Mouse (Mus musculus): ENCODE measurements at regions not wholly inside any gene's neighbourhood (a gene's known extent, or its start where the extent isn't known, plus 50 kb on each side); places are given as distances from the start of the nearest gene placed in this dataset.
"Not testable (repeated sequence)": the region's sequence is repeated elsewhere in the genome, so short reads cannot be mapped to it uniquely, and the experiment has no call there.

GRCm38 (mm10) chr11:41261254-41261653, 506.1 kb upstream of the Ccng1 start:
- DNase-seq (ENCODE audit: low spot score): no peak

DNA sequence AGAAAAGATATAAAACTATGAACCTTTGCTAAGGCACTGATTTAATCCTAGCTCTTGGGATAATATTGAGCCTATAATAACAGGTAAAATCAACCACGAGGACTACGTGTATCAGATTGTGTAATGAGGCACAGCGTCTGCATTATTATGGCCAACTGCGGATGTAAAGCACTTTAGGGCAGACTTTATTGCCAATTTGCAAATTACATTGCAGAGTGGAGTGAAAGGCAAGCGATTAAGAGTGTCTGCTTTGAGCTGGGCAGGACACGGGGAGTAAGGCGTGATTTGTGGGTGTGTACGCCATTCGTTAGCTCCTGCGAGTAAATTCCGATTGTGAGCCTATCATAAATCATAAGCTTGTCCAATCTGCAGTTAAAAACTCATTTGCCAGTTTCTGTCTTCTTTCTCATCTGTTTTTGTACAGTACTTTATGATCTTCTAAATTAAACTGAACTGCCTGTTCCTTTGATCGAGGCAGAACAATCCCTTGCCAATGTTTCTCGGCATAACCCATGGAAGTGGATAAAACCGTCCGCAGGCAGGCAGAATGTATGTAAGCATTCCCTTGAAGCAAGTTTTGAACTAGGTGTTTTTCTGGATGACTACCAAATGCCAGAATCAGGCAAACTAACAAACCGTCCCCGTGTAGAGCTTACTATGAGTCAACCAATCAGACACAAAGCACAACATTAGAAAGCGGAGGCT, 505.0 kb upstream of the Ccng1 start:
- peak; percentile 3 for DNase-seq (ENCODE audit: low spot score)

DNA sequence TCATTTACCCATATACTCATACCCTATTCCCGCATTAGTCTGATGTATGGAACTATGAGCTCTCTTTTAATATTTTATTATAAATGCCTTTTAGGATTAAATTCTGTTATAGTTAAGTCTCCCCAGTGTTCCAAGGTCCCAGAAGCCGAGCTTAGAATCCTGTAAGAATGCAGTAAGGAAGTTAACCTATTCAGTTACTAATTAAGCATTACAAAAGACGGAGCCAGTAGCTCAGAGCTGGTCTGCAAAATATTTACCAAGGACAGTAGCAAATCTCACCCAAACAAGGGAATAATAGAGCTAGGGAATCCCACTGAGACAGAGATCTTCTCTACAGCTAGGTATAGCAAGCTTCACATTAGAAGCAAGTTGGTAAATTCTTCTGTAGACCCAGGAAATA, 459.4 kb upstream of the Ccng1 start:
- not testable (repeated sequence) for DNase-seq (ENCODE audit: low spot score)

DNA sequence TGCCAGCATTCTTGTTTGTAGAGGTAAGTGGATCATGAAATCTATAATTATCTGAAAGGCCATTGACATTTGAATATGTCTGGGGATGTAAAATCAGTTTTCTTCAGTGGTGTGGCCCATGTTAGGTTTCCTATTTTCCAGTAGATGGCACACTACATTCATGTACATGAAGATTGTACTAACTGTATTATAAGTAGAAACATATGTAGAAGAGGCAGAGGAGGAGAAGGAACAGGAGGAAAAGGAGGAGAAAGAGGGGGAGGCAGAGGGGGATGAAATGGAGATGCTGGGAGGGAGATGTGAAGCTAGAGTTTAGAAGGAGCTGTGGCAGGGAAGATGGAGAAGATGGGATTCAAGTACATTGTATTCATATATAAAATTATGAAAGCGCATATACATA, 447.1 kb upstream of the Ccng1 start:
- DNase-seq (ENCODE audit: low spot score): no peak

DNA sequence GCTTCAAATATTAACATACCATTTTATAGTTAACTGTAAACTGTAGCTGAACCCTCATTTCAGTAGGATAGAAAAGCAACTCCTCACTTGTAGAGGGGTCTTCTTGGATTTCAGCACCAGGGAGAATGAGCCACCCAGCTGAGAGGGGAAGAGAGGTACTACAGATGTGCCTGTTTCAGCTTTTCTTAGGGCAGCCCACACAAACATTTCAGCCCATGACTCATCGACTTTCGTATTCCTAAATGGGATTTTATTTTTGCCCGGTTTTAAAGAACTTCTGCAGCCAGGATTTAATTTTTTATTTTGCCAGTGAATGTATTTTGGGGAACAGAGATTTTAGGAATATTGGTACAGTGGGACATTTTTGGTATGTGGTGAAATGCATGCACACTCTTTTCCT, 438.9 kb upstream of the Ccng1 start:
- DNase-seq (ENCODE audit: low spot score): no peak

DNA sequence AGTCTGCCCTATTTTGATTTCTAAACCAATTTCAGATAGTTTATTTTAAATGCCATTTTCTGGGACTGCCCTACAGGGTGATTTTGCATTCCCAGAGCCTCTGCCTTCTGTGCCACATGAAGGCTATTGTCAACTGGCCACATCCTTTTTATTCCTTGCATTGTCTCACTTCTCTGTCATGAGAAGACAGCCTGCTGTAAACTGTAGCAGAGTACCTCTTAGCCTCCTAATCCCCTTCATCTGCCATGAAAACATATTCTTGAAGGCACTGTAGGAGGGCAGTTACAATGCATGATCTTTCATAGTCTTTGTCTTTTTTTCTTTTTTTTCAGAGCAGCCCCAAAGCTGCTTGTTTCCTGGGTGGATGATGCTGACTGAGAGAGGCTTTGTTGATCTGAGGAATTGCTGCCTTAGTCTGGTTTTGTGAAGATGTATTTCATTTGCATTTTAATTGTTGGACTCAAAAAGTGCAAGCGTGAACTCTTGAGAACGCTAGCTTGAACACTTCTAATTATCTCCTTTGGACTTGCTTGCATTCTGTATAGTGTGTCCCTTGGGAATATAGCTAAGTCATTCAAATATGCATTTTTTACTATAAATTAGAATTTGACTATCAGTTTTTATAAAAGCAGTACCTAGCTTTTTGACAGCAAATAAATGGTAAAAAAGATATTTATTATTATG, 405.5 kb upstream of the Ccng1 start:
- no peak for DNase-seq (ENCODE audit: low spot score)

- no peak for DNase-seq (ENCODE audit: low spot score)
Measured at GRCm38 (mm10) chr11:41159927-41160326, 404.8 kb upstream of the Ccng1 start.

GRCm38 (mm10) chr11:41158761-41159596, 403.9 kb upstream of the Ccng1 start:
- DNase-seq (ENCODE audit: low spot score): no peak

DNA sequence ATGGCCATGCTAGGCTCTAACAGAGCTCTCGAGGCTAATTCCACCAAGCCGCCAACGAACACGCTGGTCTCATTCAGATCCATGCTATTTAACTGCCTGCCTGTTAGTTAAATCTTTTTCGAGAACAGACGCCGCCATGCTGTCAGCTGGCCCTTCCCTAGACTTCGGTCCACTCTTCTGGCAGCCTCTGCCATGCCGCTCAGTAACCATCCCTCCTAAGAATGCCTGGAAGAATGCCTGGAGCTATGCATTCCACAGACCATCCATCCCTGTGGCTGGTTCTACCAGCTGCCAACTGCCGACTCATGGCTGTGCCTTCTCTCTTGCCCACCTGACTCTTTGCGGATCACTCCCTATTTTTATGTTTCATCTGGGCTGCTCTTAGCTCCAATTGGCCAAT, 402.2 kb upstream of the Ccng1 start:
- DNase-seq (ENCODE audit: low spot score): no peak

Data from embryo, embryonic 10 days (tissue).